Mouse (Mus musculus) cerebellum, adult 2 months (tissue): Measurements from ENCODE around the gene Adora1.

ENCODE experiments used
- CTCF ChIP-seq: fragments of 200-500 bp; IDR thresholded peaks from 2 replicates; pipeline ENCODE4 v1.5.1; 2011; ENCODE audit warnings: low read depth, mild to moderate bottlenecking, control low read depth, low read length, moderate library complexity, borderline replicate concordance; ENCODE audit not compliant: insufficient read depth
- POLR2A ChIP-seq: fragments of 200-500 bp; IDR thresholded peaks from 2 replicates; pipeline ENCODE4 v1.6.1; 2011; ENCODE audit warnings: low read length, control low read depth, borderline replicate concordance; ENCODE audit not compliant: insufficient read depth

DNA sequence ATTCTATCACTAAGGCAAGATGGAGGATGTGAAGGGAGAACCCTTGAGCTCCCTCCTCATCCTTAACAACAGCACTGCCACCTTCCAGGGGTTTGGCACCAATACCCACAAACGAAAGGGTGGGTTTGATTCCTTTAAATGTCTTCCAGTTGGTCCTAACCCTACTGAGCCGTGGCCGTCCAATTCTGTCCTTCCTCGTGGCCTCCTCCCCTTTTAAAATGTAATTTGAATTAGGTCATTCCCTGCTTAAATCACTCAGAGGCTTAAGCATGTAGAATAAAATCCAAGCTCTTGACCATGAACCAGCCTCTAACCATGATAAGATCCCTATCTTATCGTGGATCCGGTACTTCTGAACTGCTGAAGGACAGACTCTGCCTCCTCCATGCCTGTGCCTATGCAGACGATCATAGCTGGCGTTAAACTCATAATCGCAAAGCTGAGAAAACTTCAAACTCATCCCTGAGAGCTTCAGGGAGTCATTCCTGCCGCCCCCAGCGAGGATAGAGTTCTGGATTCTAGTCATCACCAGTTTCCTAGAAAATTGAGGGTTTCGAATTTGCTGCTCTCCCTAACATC is 10.5 kb downstream of the Adora1 start:
- TF ChIP-seq CTCF (no peak), POLR2A (no peak)
